Mouse (Mus musculus) liver, embryonic 18 days (tissue): ENCODE data around the gene Phf11c. TPM values are rescaled to one million over a fixed set of nuclear protein-coding genes. Genes with fewer than 3 reads are reported as not detected.

Experiments used
- polyA plus RNA-seq: library from polyadenylated mRNA; depleted of rRNA; stranded (reverse); fragments of >200 nt; gene quantifications from 2 replicates; pipeline ENCODE4 v1.2.3, GENCODE M21; 2012; rRNA removed

Gene Phf11c
- polyA plus RNA-seq, result 1.0 TPM in 2 replicates

DNA sequence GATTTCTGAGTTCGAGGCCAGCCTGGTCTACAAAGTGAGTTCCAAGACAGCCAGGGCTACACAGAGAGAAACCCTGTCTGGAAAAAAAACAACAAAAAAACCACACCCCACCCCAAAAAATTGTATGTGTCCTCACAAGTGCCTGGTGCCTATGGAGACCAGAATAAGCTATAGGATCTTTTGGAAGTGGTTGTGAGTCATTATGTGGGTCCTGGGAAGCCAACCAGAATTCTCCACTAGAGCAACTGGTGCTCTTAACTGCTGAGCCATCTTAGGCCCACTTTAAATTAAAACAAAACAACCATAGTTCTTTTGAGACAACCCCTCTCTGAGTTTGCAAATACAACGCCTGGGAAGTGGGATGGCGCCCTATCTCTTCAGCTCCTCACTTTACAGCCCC, at the start of gene Phf11c:
Gene Phf11c, minus strand, starts transcription at position 101 of the 400 bp plus-strand sequence.

DNA sequence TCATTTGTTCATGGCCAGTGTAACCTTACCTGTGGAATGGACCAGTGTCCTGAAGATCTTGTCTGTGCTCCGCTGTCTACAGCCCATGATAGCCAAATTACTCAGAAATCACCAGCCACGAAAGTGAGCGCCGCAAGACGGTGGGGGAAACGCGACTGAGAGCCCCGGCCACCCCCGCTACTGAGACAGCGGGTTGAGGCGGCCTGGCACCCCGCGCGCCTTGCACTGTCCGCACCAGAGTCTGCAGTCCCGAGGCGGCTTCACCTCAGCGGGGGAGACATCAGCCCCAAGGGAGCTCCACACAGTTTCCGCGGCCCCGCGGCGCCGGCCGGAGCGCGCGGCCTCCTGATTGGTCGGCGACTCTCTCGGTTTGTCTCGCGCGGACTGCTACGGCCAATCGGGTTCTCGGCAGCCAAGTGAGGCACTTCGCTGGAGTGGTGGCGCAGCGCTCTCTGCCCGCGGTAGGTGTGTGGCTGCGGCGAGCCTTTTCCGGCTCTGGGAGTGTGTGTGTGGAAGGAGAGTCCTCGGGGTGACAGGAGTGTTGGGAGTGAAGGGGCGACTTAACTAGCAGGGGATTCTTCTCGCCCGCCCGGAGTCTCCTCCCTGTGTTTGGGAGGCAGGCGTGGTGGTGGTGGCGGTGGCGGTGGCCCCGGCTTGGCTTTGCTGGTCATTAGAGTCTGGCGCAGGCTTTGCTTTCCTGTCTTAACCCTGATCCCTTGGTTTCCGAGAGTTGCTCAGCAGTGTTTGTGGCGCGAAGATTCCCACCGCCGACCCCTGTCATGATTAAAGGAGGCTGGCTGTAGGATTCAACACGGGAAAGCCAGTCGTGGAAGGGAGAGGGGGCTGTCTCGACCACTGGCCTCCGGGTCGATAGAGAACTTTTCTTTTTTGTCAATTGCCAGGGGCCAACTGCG, 45.6 kb upstream of the Phf11c start, which contains the start of the genes Setdb2 and Cab39l:
Gene Setdb2, minus strand, starts transcription at position 327 of the 914 bp plus-strand sequence.
Gene Cab39l, plus strand, starts transcription at position 415 of the 914 bp plus-strand sequence.

DNA sequence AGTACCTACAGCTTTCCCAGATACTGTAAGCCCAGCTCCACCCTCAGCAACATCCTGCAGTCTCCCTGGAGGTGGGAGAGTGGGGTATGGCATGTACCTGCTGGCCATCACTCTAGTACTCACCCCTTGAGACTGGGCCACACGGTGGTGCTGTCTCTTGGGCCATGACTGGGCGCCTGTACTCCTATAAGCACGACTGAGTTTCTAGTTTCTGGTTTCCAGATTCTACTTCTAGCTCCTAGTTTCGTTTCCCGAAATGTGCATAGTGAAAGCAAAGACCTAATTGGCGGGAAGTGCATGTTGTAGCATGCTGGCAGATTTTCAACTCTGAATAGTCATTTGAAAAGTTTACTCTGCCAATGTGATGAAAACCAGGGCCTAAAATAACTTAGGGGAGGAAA, 29.9 kb downstream of the Phf11c start, which contains the start of gene Phf11d:
Gene Phf11d, minus strand, starts transcription at position 227 of the 401 bp plus-strand sequence.

DNA sequence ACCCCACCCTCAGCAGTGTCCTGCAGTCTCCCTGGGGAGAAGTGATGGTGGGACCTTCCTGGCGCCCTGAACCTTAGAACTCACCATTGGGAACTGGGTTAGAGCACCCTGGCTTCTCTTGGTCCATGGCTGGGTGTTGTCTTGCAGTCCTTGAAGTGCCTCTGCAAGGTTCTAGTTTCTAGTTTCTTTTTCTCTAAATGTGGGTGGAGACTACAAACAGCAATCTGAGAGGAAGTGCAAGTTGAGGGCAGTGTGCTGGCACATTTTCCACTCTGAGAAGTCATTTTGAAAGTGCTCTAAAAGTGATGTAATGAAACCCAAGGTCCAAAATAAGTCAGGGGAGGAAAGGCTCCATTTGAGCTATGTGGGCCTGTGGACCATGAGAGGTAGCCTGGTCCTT, 54.0 kb downstream of the Phf11c start, which contains the start of gene Phf11b:
Gene Phf11b, minus strand, starts transcription at position 163 of the 400 bp plus-strand sequence.

Other genes starting within 250 kb of the Phf11c start
- gene Gm5142, start 216.6 kb downstream of the Phf11c start, polyA plus RNA-seq, result not detected in 2 replicates
- 15.4 and 16.2 TPM in 2 replicates for gene Rcbtb1, start 194.2 kb downstream of the Phf11c start, polyA plus RNA-seq
- 0.05 and 0.06 TPM in 2 replicates for gene Gm6904, start 135.2 kb downstream of the Phf11c start, polyA plus RNA-seq
- gene Phf11a, start 97.9 kb downstream of the Phf11c start, polyA plus RNA-seq, result 0.72 and 1.1 TPM in 2 replicates
- 2.5 and 2.7 TPM in 2 replicates for gene Phf11b, start 54.0 kb downstream of the Phf11c start, polyA plus RNA-seq
- gene Phf11d, start 29.9 kb downstream of the Phf11c start, polyA plus RNA-seq, result 5.0 and 6.2 TPM in 2 replicates
- 5.4 and 5.6 TPM in 2 replicates for gene Setdb2, start 45.5 kb upstream of the Phf11c start, polyA plus RNA-seq
- 9.0 and 10.3 TPM in 2 replicates for gene Cab39l, start 45.6 kb upstream of the Phf11c start, polyA plus RNA-seq
- gene Cdadc1, start 202.6 kb upstream of the Phf11c start, polyA plus RNA-seq, result 6.5 and 9.3 TPM in 2 replicates
- gene Shisa2, start 229.9 kb upstream of the Phf11c start, polyA plus RNA-seq, result 0.46 and 0.68 TPM in 2 replicates